Mouse (Mus musculus): ENCODE data around the gene Smpd1.

DNA sequence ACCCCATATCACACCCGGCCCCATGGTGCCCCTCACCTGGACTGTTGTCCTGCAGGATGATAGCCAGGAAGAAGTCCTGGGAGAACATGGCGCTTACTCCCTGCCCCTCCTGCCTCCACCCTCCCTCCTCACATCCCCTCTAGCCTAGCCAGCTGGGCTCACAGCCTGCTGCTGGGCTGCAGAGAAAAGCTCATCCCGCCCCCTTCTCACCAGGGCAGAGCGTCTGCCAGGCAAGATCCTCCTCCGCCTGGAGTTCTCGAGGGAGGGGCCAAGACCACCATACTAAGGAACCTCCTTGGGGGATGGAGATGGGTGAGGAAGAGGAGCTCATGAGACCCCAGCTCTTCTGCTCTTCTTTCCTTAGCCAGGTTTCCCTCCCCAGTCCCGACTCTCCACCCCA, 14.4 kb downstream of the Smpd1 start:
- TF ChIP-seq CTCF (conservative IDR thresholded peaks at IDR 0.05; ENCODE audit: low read length) (no peak), POU5F1 (IDR thresholded peaks at IDR 0.05; ENCODE audit: borderline replicate concordance, low read length) (no peak), NANOG (IDR thresholded peaks at IDR 0.05; ENCODE audit: borderline replicate concordance, low read length) (no peak)

Data from E14TG2a.4 (cell line).